Mouse (Mus musculus): Measurements from ENCODE around the gene Cdkn1b. TPM values are rescaled to one million over a fixed set of nuclear protein-coding genes. Genes with fewer than 3 reads are reported as not detected.

The Cdkn1b gene
- polyA plus RNA-seq, 1 experiment: 30.3 TPM

DNA sequence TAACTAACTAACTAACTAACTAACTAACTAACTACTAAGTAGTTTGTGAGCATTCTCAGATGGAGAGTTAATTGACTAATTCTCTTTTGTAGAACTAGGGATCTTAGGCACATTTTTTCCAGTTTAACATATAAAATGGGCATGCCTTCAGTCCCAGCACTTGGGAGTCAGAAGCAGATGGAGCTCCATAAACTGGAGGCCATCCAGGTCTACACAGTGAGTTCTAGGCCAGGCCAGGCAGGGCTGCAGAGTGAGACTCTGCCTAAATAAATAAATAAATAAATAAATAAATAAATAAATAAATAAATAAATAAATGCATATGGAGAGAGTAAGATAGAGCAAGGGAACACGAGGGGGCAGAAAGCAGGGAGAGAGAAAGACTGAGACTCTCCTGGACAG, 42.3 kb upstream of the Cdkn1b start:
- H3K36me3 ChIP-seq (ENCODE audit: control insufficient read depth, insufficient read depth, low read length): 0 out of 2 replicates have a peak, but pooled peaks cover 2% of the 10 kb centered on the region
- H3K27ac ChIP-seq (ENCODE audit: insufficient read depth, low read length): no peak overlapping the region
- no peaks in the 10 kb centered on the region for H3K27me3 ChIP-seq (ENCODE audit: control insufficient read depth, insufficient read depth, low read length)
- H3K4me3 ChIP-seq (ENCODE audit: extremely low read depth, insufficient read depth, insufficient read length): no peak overlapping the region
- no peaks in the 10 kb centered on the region for H3K4me1 ChIP-seq (ENCODE audit: control insufficient read depth, insufficient read depth, insufficient read length)
- DNase-seq (ENCODE audit: low read depth in 1 of 2, low spot score in 2 of 2): no peak
- 96% methylated on average over 1 of the region's 1 CpGs for WGBS
- TF ChIP-seq POLR2A (IDR thresholded peaks at IDR 0.05; ENCODE audit: low read depth, low read length): no peak

- WGBS: 74% methylated on average over 5 of the region's 5 CpGs
- Histone ChIP-seq H3K27ac (ENCODE audit: insufficient read depth, low read length) (no peak overlapping the region), H3K27me3 (ENCODE audit: control insufficient read depth, insufficient read depth, low read length) (no peaks in the 10 kb centered on the region), H3K4me1 (ENCODE audit: control insufficient read depth, insufficient read depth, insufficient read length) (no peaks in the 10 kb centered on the region), H3K36me3 (ENCODE audit: control insufficient read depth, insufficient read depth, low read length) (0 out of 2 replicates have a peak, but pooled peaks cover 2% of the 10 kb centered on the region), H3K4me3 (ENCODE audit: extremely low read depth, insufficient read depth, insufficient read length) (no peak overlapping the region)
- TF ChIP-seq CTCF (IDR thresholded peaks at IDR 0.05; ENCODE audit: extremely low read depth, insufficient read depth, insufficient read length, insufficient replicate concordance): no peak
- TF ChIP-seq POLR2A (IDR thresholded peaks at IDR 0.05; ENCODE audit: low read depth, low read length): no peak
- DNase-seq (ENCODE audit: low read depth in 1 of 2, low spot score in 2 of 2): no peak
These were observed 40.6 kb upstream of the Cdkn1b start for GRCm38 (mm10) chr6:134879556-134879955.

- Histone ChIP-seq H3K36me3 (ENCODE audit: control insufficient read depth, insufficient read depth, low read length) (0 out of 2 replicates have a peak, but pooled peaks cover 2% of the 10 kb centered on the region), H3K4me3 (ENCODE audit: extremely low read depth, insufficient read depth, insufficient read length) (no peak overlapping the region), H3K27ac (ENCODE audit: insufficient read depth, low read length) (no peak overlapping the region), H3K4me1 (ENCODE audit: control insufficient read depth, insufficient read depth, insufficient read length) (no peaks in the 10 kb centered on the region), H3K27me3 (ENCODE audit: control insufficient read depth, insufficient read depth, low read length) (no peaks in the 10 kb centered on the region)
- no peak for TF ChIP-seq POLR2A (IDR thresholded peaks at IDR 0.05; ENCODE audit: low read depth, low read length)
- no peak for TF ChIP-seq CTCF (IDR thresholded peaks at IDR 0.05; ENCODE audit: extremely low read depth, insufficient read depth, insufficient read length, insufficient replicate concordance)
- no peak for DNase-seq (ENCODE audit: low read depth in 1 of 2, low spot score in 2 of 2)
- WGBS: 93% methylated on average over 2 of the region's 2 CpGs
These were observed 40.2 kb upstream of the Cdkn1b start for GRCm38 (mm10) chr6:134880046-134880445.

DNA sequence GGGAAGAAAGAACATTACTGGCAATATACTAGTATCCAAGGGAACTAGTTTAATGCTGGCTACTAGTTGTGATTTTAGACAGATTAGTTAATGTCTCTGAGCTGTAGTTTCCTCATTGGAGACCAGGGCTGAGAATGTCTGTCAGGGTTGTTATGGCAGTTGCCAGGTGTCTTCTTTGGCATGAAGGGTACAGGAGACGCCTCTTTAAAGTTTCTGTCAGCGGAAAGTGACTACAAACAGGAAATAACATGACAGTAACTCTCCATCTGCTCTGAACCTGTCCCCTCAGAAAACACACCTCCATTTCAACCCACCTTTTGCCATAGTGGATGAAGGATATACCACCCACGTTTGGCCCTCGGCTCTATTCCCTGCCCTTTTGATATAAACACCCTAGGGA, 36.5 kb upstream of the Cdkn1b start:
- H3K36me3 ChIP-seq (ENCODE audit: control insufficient read depth, insufficient read depth, low read length): no peaks in the 10 kb centered on the region; the same call in 1 of the 2 replicates
- H3K4me1 ChIP-seq (ENCODE audit: control insufficient read depth, insufficient read depth, insufficient read length): no peaks in the 10 kb centered on the region
- 74% methylated on average over 4 of the region's 4 CpGs for WGBS
- H3K27ac ChIP-seq (ENCODE audit: insufficient read depth, low read length): no peak overlapping the region
- H3K27me3 ChIP-seq (ENCODE audit: control insufficient read depth, insufficient read depth, low read length): no peaks in the 10 kb centered on the region
- TF ChIP-seq CTCF (IDR thresholded peaks at IDR 0.05; ENCODE audit: extremely low read depth, insufficient read depth, insufficient read length, insufficient replicate concordance) (no peak), POLR2A (IDR thresholded peaks at IDR 0.05; ENCODE audit: low read depth, low read length) (no peak)
- DNase-seq (ENCODE audit: low read depth in 1 of 2, low spot score in 2 of 2): no peak
- no peak overlapping the region for H3K4me3 ChIP-seq (ENCODE audit: extremely low read depth, insufficient read depth, insufficient read length)

DNA sequence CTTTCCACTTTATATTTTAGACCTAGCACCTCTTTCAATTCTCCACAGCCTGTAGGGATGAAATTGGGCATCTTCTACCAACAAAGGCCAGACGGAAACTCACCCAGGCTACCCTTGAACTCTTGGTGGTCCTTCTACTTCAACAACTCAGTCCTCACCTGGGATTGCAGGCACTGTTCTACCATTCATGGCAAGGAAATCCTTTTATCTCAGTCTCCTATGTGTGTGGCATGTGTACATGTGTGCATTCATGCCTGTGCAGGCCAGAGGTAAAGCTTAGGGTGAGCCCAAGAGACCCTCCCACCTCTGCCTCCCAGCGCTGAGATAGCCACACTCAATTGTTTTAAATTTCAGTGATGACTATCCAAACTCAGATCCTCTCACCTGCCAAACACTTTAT, 34.7 kb upstream of the Cdkn1b start:
- WGBS: 96% methylated on average over 2 of the region's 2 CpGs
- no peaks in the 10 kb centered on the region for H3K27me3 ChIP-seq (ENCODE audit: control insufficient read depth, insufficient read depth, low read length)
- no peak overlapping the region for H3K4me3 ChIP-seq (ENCODE audit: extremely low read depth, insufficient read depth, insufficient read length)
- H3K36me3 ChIP-seq (ENCODE audit: control insufficient read depth, insufficient read depth, low read length): no peaks in the 10 kb centered on the region; the same call in 1 of the 2 replicates
- no peak for DNase-seq (ENCODE audit: low read depth in 1 of 2, low spot score in 2 of 2)
- TF ChIP-seq POLR2A (IDR thresholded peaks at IDR 0.05; ENCODE audit: low read depth, low read length) (no peak), CTCF (IDR thresholded peaks at IDR 0.05; ENCODE audit: extremely low read depth, insufficient read depth, insufficient read length, insufficient replicate concordance) (no peak)
- H3K4me1 ChIP-seq (ENCODE audit: control insufficient read depth, insufficient read depth, insufficient read length): no peaks in the 10 kb centered on the region
- H3K27ac ChIP-seq (ENCODE audit: insufficient read depth, low read length): no peak overlapping the region

DNA sequence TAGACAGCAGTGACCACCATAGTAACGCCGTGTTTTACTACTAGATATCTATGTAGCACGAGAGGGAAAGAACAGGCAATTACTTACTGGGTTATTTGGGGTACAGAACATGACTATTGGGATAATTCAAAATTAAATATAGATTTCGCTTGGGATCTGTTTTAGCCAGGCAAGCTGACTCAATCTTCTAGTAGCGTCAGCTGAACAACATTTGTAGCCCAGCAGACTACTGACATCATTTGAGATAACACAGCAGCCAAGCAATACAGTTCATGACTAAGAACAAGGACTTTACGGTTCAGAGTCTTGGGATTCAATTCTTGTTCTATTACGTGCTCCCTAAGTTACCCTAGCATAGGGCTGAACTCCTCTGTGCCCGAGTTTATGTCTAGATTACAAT, 33.7 kb upstream of the Cdkn1b start:
- 94% methylated on average over 8 of the region's 8 CpGs for WGBS
- no peak for TF ChIP-seq CTCF (IDR thresholded peaks at IDR 0.05; ENCODE audit: extremely low read depth, insufficient read depth, insufficient read length, insufficient replicate concordance)
- no peak for TF ChIP-seq POLR2A (IDR thresholded peaks at IDR 0.05; ENCODE audit: low read depth, low read length)

GRCm38 (mm10) chr6:134887008-134887407, 33.2 kb upstream of the Cdkn1b start:
- no peak overlapping the region for H3K4me3 ChIP-seq (ENCODE audit: extremely low read depth, insufficient read depth, insufficient read length)
- no peak for DNase-seq (ENCODE audit: low read depth in 1 of 2, low spot score in 2 of 2)
- no peaks in the 10 kb centered on the region; the same call in 1 of the 2 replicates for H3K36me3 ChIP-seq (ENCODE audit: control insufficient read depth, insufficient read depth, low read length)
- H3K27me3 ChIP-seq (ENCODE audit: control insufficient read depth, insufficient read depth, low read length): no peaks in the 10 kb centered on the region
- 80% methylated on average over 5 of the region's 5 CpGs for WGBS
- no peaks in the 10 kb centered on the region for H3K4me1 ChIP-seq (ENCODE audit: control insufficient read depth, insufficient read depth, insufficient read length)
- H3K27ac ChIP-seq (ENCODE audit: insufficient read depth, low read length): no peak overlapping the region
- no peak for TF ChIP-seq POLR2A (IDR thresholded peaks at IDR 0.05; ENCODE audit: low read depth, low read length)
- TF ChIP-seq CTCF (IDR thresholded peaks at IDR 0.05; ENCODE audit: extremely low read depth, insufficient read depth, insufficient read length, insufficient replicate concordance): no peak

More for the DNA sequence above, 33.7 kb upstream of the Cdkn1b start:
- no peaks in the 10 kb centered on the region for H3K4me1 ChIP-seq (ENCODE audit: control insufficient read depth, insufficient read depth, insufficient read length)
- H3K27ac ChIP-seq (ENCODE audit: insufficient read depth, low read length): no peak overlapping the region
- no peak for DNase-seq (ENCODE audit: low read depth in 1 of 2, low spot score in 2 of 2)
- H3K4me3 ChIP-seq (ENCODE audit: extremely low read depth, insufficient read depth, insufficient read length): no peak overlapping the region
- no peaks in the 10 kb centered on the region for H3K27me3 ChIP-seq (ENCODE audit: control insufficient read depth, insufficient read depth, low read length)
- no peaks in the 10 kb centered on the region; the same call in 1 of the 2 replicates for H3K36me3 ChIP-seq (ENCODE audit: control insufficient read depth, insufficient read depth, low read length)

All from spleen, adult 2 months (tissue).